Mouse (Mus musculus) megakaryocyte, embryonic 14.5 days (primary cell): ENCODE results near the gene Ntrk2.

Experiments used
- FLI1 ChIP-seq: IDR thresholded peaks from 2 replicates; pipeline ENCODE4 v1.6.1; 2012; ENCODE audit warnings: low read length, inconsistent platforms, mixed read lengths
- GATA1 ChIP-seq: IDR thresholded peaks from 3 replicates; pipeline ENCODE4 v1.6.1; 2012; ENCODE audit warnings: mixed read lengths, low read length, inconsistent platforms, borderline replicate concordance

GRCm38 (mm10) chr13:58882468-58882867, 76.1 kb downstream of the Ntrk2 start:
- TF ChIP-seq GATA1 (no peak), FLI1 (no peak)
